Mouse (Mus musculus): ENCODE data around the gene Pdxdc1. TPM values are rescaled to one million over a fixed set of nuclear protein-coding genes. Genes with fewer than 3 reads are reported as not detected.
"Not testable (repeated sequence)": the region's sequence is repeated elsewhere in the genome, so short reads cannot be mapped to it uniquely, and the experiment has no call there.

Pdxdc1 gene
- polyA plus RNA-seq, 1 experiment from 2014 or later = 74.3 TPM

GRCm38 (mm10) chr16:13813200-13813599 is 89.7 kb downstream of the Pdxdc1 start:
- WGBS = 99% methylated on average over 3 of the region's 3 CpGs
- H3K36me3 ChIP-seq (replicated peaks; ENCODE audit: control insufficient read depth, insufficient read depth) = peaks cover 80% of the 10 kb centered on the region
- H3K27me3 ChIP-seq (ENCODE audit: control insufficient read depth, insufficient read depth, low read length) = no peaks in the 10 kb centered on the region
- no peak overlapping the region for H3K27ac ChIP-seq
- no peaks in the 10 kb centered on the region; the same call in 1 of the 2 replicates for H3K4me1 ChIP-seq (replicated peaks; ENCODE audit: control insufficient read depth, insufficient read depth, low read length)
- no peak overlapping the region for H3K4me3 ChIP-seq (replicated peaks; ENCODE audit: low read length)
- DNase-seq (ENCODE audit: low spot score) (no peak), ATAC-seq (ENCODE audit: low FRiP score) (no peak)
- no peak overlapping the region for H3K9ac ChIP-seq
- no peaks in the 10 kb centered on the region for H3K9me3 ChIP-seq (ENCODE audit: control insufficient read depth, low read length)
- no peak overlapping the region for H3K4me2 ChIP-seq (replicated peaks)

- Histone ChIP-seq H3K9me3 (ENCODE audit: control insufficient read depth, low read length) (no peaks in the 10 kb centered on the region), H3K4me1 (replicated peaks; ENCODE audit: control insufficient read depth, insufficient read depth, low read length) (no peaks in the 10 kb centered on the region), H3K9ac (no peak overlapping the region), H3K27ac (no peak overlapping the region), H3K4me2 (replicated peaks) (no peak overlapping the region), H3K27me3 (ENCODE audit: control insufficient read depth, insufficient read depth, low read length) (no peaks in the 10 kb centered on the region), H3K4me3 (replicated peaks; ENCODE audit: low read length) (no peak overlapping the region), H3K36me3 (replicated peaks; ENCODE audit: control insufficient read depth, insufficient read depth) (peaks cover 89% of the 10 kb centered on the region)
- ATAC-seq (ENCODE audit: low FRiP score) (no peak), DNase-seq (ENCODE audit: low spot score) (no peak)
- 96% methylated on average over 6 of the region's 6 CpGs for WGBS
Measured at GRCm38 (mm10) chr16:13812152-13812551, 90.8 kb downstream of the Pdxdc1 start.

GRCm38 (mm10) chr16:13808410-13808809 is 94.5 kb downstream of the Pdxdc1 start:
- no peak overlapping the region for H3K27ac ChIP-seq
- no peaks in the 10 kb centered on the region for H3K27me3 ChIP-seq (ENCODE audit: control insufficient read depth, insufficient read depth, low read length)
- DNase-seq (ENCODE audit: low spot score) (no peak), ATAC-seq (ENCODE audit: low FRiP score) (no peak)
- no peaks in the 10 kb centered on the region for H3K9me3 ChIP-seq (ENCODE audit: control insufficient read depth, low read length)
- 96% methylated on average over 7 of the region's 7 CpGs for WGBS
- peaks cover 99% of the 10 kb centered on the region for H3K36me3 ChIP-seq (replicated peaks; ENCODE audit: control insufficient read depth, insufficient read depth)
- H3K4me2 ChIP-seq (replicated peaks) = no peak overlapping the region
- H3K9ac ChIP-seq = no peak overlapping the region
- no peaks in the 10 kb centered on the region for H3K4me1 ChIP-seq (replicated peaks; ENCODE audit: control insufficient read depth, insufficient read depth, low read length)
- no peak overlapping the region for H3K4me3 ChIP-seq (replicated peaks; ENCODE audit: low read length)

GRCm38 (mm10) chr16:13807616-13808015 is 95.3 kb downstream of the Pdxdc1 start:
- Histone ChIP-seq H3K36me3 (replicated peaks; ENCODE audit: control insufficient read depth, insufficient read depth) (peaks cover 96% of the 10 kb centered on the region), H3K4me1 (replicated peaks; ENCODE audit: control insufficient read depth, insufficient read depth, low read length) (no peaks in the 10 kb centered on the region), H3K27me3 (ENCODE audit: control insufficient read depth, insufficient read depth, low read length) (no peaks in the 10 kb centered on the region), H3K4me2 (replicated peaks) (no peak overlapping the region), H3K27ac (no peak overlapping the region), H3K9me3 (ENCODE audit: control insufficient read depth, low read length) (no peaks in the 10 kb centered on the region), H3K4me3 (replicated peaks; ENCODE audit: low read length) (no peak overlapping the region), H3K9ac (no peak overlapping the region)
- DNase-seq (ENCODE audit: low spot score) (no peak), ATAC-seq (ENCODE audit: low FRiP score) (no peak)
- WGBS = 97% methylated on average over 4 of the region's 4 CpGs

GRCm38 (mm10) chr16:13804666-13805065 is 98.3 kb downstream of the Pdxdc1 start:
- H3K27ac ChIP-seq = no peak overlapping the region
- H3K9ac ChIP-seq = no peak overlapping the region
- WGBS = 83% methylated on average over 5 of the region's 5 CpGs
- H3K36me3 ChIP-seq (replicated peaks; ENCODE audit: control insufficient read depth, insufficient read depth) = peaks cover 93% of the 10 kb centered on the region
- H3K27me3 ChIP-seq (ENCODE audit: control insufficient read depth, insufficient read depth, low read length) = no peaks in the 10 kb centered on the region
- DNase-seq (ENCODE audit: low spot score) (no peak), ATAC-seq (ENCODE audit: low FRiP score) (no peak)
- H3K4me1 ChIP-seq (replicated peaks; ENCODE audit: control insufficient read depth, insufficient read depth, low read length) = no peaks in the 10 kb centered on the region
- H3K9me3 ChIP-seq (ENCODE audit: control insufficient read depth, low read length) = no peaks in the 10 kb centered on the region
- H3K4me3 ChIP-seq (replicated peaks; ENCODE audit: low read length) = no peak overlapping the region
- no peak overlapping the region for H3K4me2 ChIP-seq (replicated peaks)

- Histone ChIP-seq H3K27ac (no peak overlapping the region), H3K4me3 (replicated peaks; ENCODE audit: low read length) (no peak overlapping the region), H3K9me3 (ENCODE audit: control insufficient read depth, low read length) (no peaks in the 10 kb centered on the region), H3K36me3 (replicated peaks; ENCODE audit: control insufficient read depth, insufficient read depth) (peaks cover 92% of the 10 kb centered on the region), H3K9ac (no peak overlapping the region), H3K27me3 (ENCODE audit: control insufficient read depth, insufficient read depth, low read length) (no peaks in the 10 kb centered on the region), H3K4me1 (replicated peaks; ENCODE audit: control insufficient read depth, insufficient read depth, low read length) (no peaks in the 10 kb centered on the region), H3K4me2 (replicated peaks) (no peak overlapping the region)
- DNase-seq (ENCODE audit: low spot score) = no peak
- ATAC-seq (ENCODE audit: low FRiP score) = no peak
- 96% methylated on average over 4 of the region's 4 CpGs for WGBS
Measured at GRCm38 (mm10) chr16:13801231-13801630, 101.7 kb downstream of the Pdxdc1 start.

GRCm38 (mm10) chr16:13796746-13797175 is 106.2 kb downstream of the Pdxdc1 start:
- H3K27me3 ChIP-seq (ENCODE audit: control insufficient read depth, insufficient read depth, low read length) = no peaks in the 10 kb centered on the region
- DNase-seq (ENCODE audit: low spot score) (no peak), ATAC-seq (ENCODE audit: low FRiP score) (no peak)
- peaks cover 96% of the 10 kb centered on the region for H3K36me3 ChIP-seq (replicated peaks; ENCODE audit: control insufficient read depth, insufficient read depth)
- no peak overlapping the region for H3K4me2 ChIP-seq (replicated peaks)
- H3K9me3 ChIP-seq (ENCODE audit: control insufficient read depth, low read length) = no peaks in the 10 kb centered on the region
- H3K4me1 ChIP-seq (replicated peaks; ENCODE audit: control insufficient read depth, insufficient read depth, low read length) = no peaks in the 10 kb centered on the region
- no peak overlapping the region for H3K27ac ChIP-seq
- H3K4me3 ChIP-seq (replicated peaks; ENCODE audit: low read length) = no peak overlapping the region
- no peak overlapping the region for H3K9ac ChIP-seq
- WGBS = 93% methylated on average over 5 of the region's 5 CpGs

GRCm38 (mm10) chr16:13793441-13793840 is 109.5 kb downstream of the Pdxdc1 start:
- WGBS = 92% methylated on average over 2 of the region's 2 CpGs
- not testable (repeated sequence) for H3K4me1 ChIP-seq (replicated peaks; ENCODE audit: control insufficient read depth, insufficient read depth, low read length); ATAC-seq (ENCODE audit: low FRiP score); H3K27ac ChIP-seq; H3K4me2 ChIP-seq (replicated peaks); H3K27me3 ChIP-seq (ENCODE audit: control insufficient read depth, insufficient read depth, low read length); H3K9me3 ChIP-seq (ENCODE audit: control insufficient read depth, low read length); H3K9ac ChIP-seq; H3K4me3 ChIP-seq (replicated peaks; ENCODE audit: low read length); DNase-seq (ENCODE audit: low spot score)
- peaks cover 96% of the 10 kb centered on the region for H3K36me3 ChIP-seq (replicated peaks; ENCODE audit: control insufficient read depth, insufficient read depth)

GRCm38 (mm10) chr16:13785932-13786331 is 117.0 kb downstream of the Pdxdc1 start:
- ATAC-seq (ENCODE audit: low FRiP score) (no peak), DNase-seq (ENCODE audit: low spot score) (no peak)
- Histone ChIP-seq H3K9ac (no peak overlapping the region), H3K4me3 (replicated peaks; ENCODE audit: low read length) (no peak overlapping the region), H3K4me1 (replicated peaks; ENCODE audit: control insufficient read depth, insufficient read depth, low read length) (peaks cover 11% of the 10 kb centered on the region), H3K9me3 (ENCODE audit: control insufficient read depth, low read length) (no peaks in the 10 kb centered on the region), H3K27ac (no peak overlapping the region), H3K27me3 (ENCODE audit: control insufficient read depth, insufficient read depth, low read length) (no peaks in the 10 kb centered on the region), H3K4me2 (replicated peaks) (no peak overlapping the region), H3K36me3 (replicated peaks; ENCODE audit: control insufficient read depth, insufficient read depth) (peaks cover 72% of the 10 kb centered on the region)
- 87% methylated on average over 3 of the region's 3 CpGs for WGBS
